Mouse (Mus musculus): ENCODE measurements at regions not wholly inside any gene's neighbourhood (a gene's known extent, or its start where the extent isn't known, plus 50 kb on each side); places are given as distances from the start of the nearest gene placed in this dataset.

DNA sequence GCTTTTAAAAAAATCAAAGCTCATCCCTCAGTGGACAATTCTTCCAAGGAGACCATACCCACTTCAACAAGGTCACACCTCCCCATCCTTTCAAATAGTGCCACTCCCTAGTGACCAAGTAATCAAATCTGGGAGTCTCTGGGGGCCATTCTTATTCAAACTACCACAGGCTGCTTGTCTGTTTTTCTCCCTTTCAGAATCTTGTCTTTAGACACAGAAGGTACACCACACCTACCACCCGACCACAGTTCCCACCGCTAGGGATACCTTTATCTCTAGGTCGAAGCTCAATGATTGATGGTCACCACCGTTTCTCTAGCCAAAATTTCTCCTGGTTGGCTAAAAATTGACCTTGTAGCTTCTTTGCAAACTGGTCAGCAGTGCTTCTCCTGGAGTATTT lies 328.6 kb upstream of the Smim15 start:
- TF ChIP-seq ZNF384 (IDR thresholded peaks at IDR 0.05; ENCODE audit: low read depth, low read length) = no peak
- TF ChIP-seq HCFC1 (IDR thresholded peaks at IDR 0.05; ENCODE audit: borderline replicate concordance, insufficient read depth, low read length) = no peak
- no peak for TF ChIP-seq MAFK (IDR thresholded peaks at IDR 0.05; ENCODE audit: insufficient read depth, low read depth, low read length)
- TF ChIP-seq CHD2 (IDR thresholded peaks at IDR 0.05; ENCODE audit: low read depth, low read length) = no peak
